Mouse (Mus musculus): ENCODE measurements around the gene Gm30083. TPM values are rescaled to one million over a fixed set of nuclear protein-coding genes. Genes with fewer than 3 reads are reported as not detected.

Gene Gm30083
- polyA plus RNA-seq, 1 experiment from 2014 or later: not detected

- Histone ChIP-seq H3K36me3 (ENCODE audit: control insufficient read depth, insufficient read depth, low read length) (no peaks in the 10 kb centered on the region), H3K9ac (replicated peaks; ENCODE audit: low read depth, low read length) (no peak overlapping the region), H3K9me3 (ENCODE audit: control insufficient read depth, low read length) (no peaks in the 10 kb centered on the region), H3K27me3 (ENCODE audit: control insufficient read depth, insufficient read depth, low read length) (0 out of 2 replicates have a peak, but pooled peaks cover 3% of the 10 kb centered on the region), H3K4me2 (ENCODE audit: low read depth, low read length) (no peak overlapping the region), H3K4me3 (ENCODE audit: low read depth, low read length) (no peak overlapping the region), H3K4me1 (ENCODE audit: control insufficient read depth, insufficient read depth, low read length) (no peaks in the 10 kb centered on the region), H3K27ac (ENCODE audit: low read depth, low read length) (no peak overlapping the region)
- no peak for ATAC-seq (ENCODE audit: low read depth)
- WGBS: 45% methylated on average over 7 of the region's 7 CpGs
Observed at GRCm38 (mm10) chr14:33977748-33978147, 37.2 kb downstream of the Gm30083 start.

- H3K27me3 ChIP-seq (ENCODE audit: control insufficient read depth, insufficient read depth, low read length): 0 out of 2 replicates have a peak, but pooled peaks cover 3% of the 10 kb centered on the region
- H3K27ac ChIP-seq (ENCODE audit: low read depth, low read length): no peak overlapping the region
- H3K4me2 ChIP-seq (ENCODE audit: low read depth, low read length): no peak overlapping the region
- no peak overlapping the region for H3K4me3 ChIP-seq (ENCODE audit: low read depth, low read length)
- H3K9me3 ChIP-seq (ENCODE audit: control insufficient read depth, low read length): no peaks in the 10 kb centered on the region
- no peaks in the 10 kb centered on the region for H3K4me1 ChIP-seq (ENCODE audit: control insufficient read depth, insufficient read depth, low read length)
- H3K36me3 ChIP-seq (ENCODE audit: control insufficient read depth, insufficient read depth, low read length): no peaks in the 10 kb centered on the region
- WGBS: 48% methylated on average over 5 of the region's 5 CpGs
- no peak for ATAC-seq (ENCODE audit: low read depth)
- no peak overlapping the region for H3K9ac ChIP-seq (replicated peaks; ENCODE audit: low read depth, low read length)
Observed at GRCm38 (mm10) chr14:33974752-33975151, 40.2 kb downstream of the Gm30083 start.

- ATAC-seq (ENCODE audit: low read depth): no peak
- 57% methylated on average over 7 of the region's 7 CpGs for WGBS
- no peaks in the 10 kb centered on the region for H3K9me3 ChIP-seq (ENCODE audit: control insufficient read depth, low read length)
- H3K27me3 ChIP-seq (ENCODE audit: control insufficient read depth, insufficient read depth, low read length): no peaks in the 10 kb centered on the region
- no peaks in the 10 kb centered on the region for H3K36me3 ChIP-seq (ENCODE audit: control insufficient read depth, insufficient read depth, low read length)
- no peak overlapping the region for H3K4me3 ChIP-seq (ENCODE audit: low read depth, low read length)
- no peak overlapping the region for H3K27ac ChIP-seq (ENCODE audit: low read depth, low read length)
- no peak overlapping the region for H3K4me2 ChIP-seq (ENCODE audit: low read depth, low read length)
- H3K9ac ChIP-seq (replicated peaks; ENCODE audit: low read depth, low read length): no peak overlapping the region
- no peaks in the 10 kb centered on the region for H3K4me1 ChIP-seq (ENCODE audit: control insufficient read depth, insufficient read depth, low read length)
Observed at GRCm38 (mm10) chr14:33972679-33973078, 42.3 kb downstream of the Gm30083 start.

- Histone ChIP-seq H3K27ac (ENCODE audit: low read depth, low read length) (no peak overlapping the region), H3K4me1 (ENCODE audit: control insufficient read depth, insufficient read depth, low read length) (no peaks in the 10 kb centered on the region), H3K9ac (replicated peaks; ENCODE audit: low read depth, low read length) (no peak overlapping the region), H3K4me2 (ENCODE audit: low read depth, low read length) (no peak overlapping the region), H3K36me3 (ENCODE audit: control insufficient read depth, insufficient read depth, low read length) (no peaks in the 10 kb centered on the region), H3K4me3 (ENCODE audit: low read depth, low read length) (no peak overlapping the region), H3K9me3 (ENCODE audit: control insufficient read depth, low read length) (no peaks in the 10 kb centered on the region), H3K27me3 (ENCODE audit: control insufficient read depth, insufficient read depth, low read length) (no peaks in the 10 kb centered on the region)
- ATAC-seq (ENCODE audit: low read depth): no peak
- 73% methylated on average over 7 of the region's 7 CpGs for WGBS
Observed at GRCm38 (mm10) chr14:33965675-33966074, 49.3 kb downstream of the Gm30083 start.

- no peak overlapping the region for H3K4me2 ChIP-seq (ENCODE audit: low read depth, low read length)
- H3K27me3 ChIP-seq (ENCODE audit: control insufficient read depth, insufficient read depth, low read length): no peaks in the 10 kb centered on the region
- WGBS: 20% methylated on average over 9 of the region's 9 CpGs
- H3K4me3 ChIP-seq (ENCODE audit: low read depth, low read length): no peak overlapping the region
- H3K9me3 ChIP-seq (ENCODE audit: control insufficient read depth, low read length): no peaks in the 10 kb centered on the region
- no peak overlapping the region for H3K27ac ChIP-seq (ENCODE audit: low read depth, low read length)
- H3K36me3 ChIP-seq (ENCODE audit: control insufficient read depth, insufficient read depth, low read length): no peaks in the 10 kb centered on the region
- H3K9ac ChIP-seq (replicated peaks; ENCODE audit: low read depth, low read length): no peak overlapping the region
- no peak for ATAC-seq (ENCODE audit: low read depth)
- no peaks in the 10 kb centered on the region for H3K4me1 ChIP-seq (ENCODE audit: control insufficient read depth, insufficient read depth, low read length)
Observed at GRCm38 (mm10) chr14:33959341-33959740, 55.6 kb downstream of the Gm30083 start.

- 69% methylated on average over 3 of the region's 3 CpGs for WGBS
- Histone ChIP-seq H3K4me2 (ENCODE audit: low read depth, low read length) (no peak overlapping the region), H3K9ac (replicated peaks; ENCODE audit: low read depth, low read length) (no peak overlapping the region), H3K4me3 (ENCODE audit: low read depth, low read length) (no peak overlapping the region), H3K27me3 (ENCODE audit: control insufficient read depth, insufficient read depth, low read length) (no peaks in the 10 kb centered on the region), H3K4me1 (ENCODE audit: control insufficient read depth, insufficient read depth, low read length) (no peaks in the 10 kb centered on the region), H3K9me3 (ENCODE audit: control insufficient read depth, low read length) (no peaks in the 10 kb centered on the region), H3K36me3 (ENCODE audit: control insufficient read depth, insufficient read depth, low read length) (no peaks in the 10 kb centered on the region), H3K27ac (ENCODE audit: low read depth, low read length) (no peak overlapping the region)
- ATAC-seq (ENCODE audit: low read depth): no peak
Observed at GRCm38 (mm10) chr14:33958841-33959240, 56.1 kb downstream of the Gm30083 start.

- Histone ChIP-seq H3K27ac (ENCODE audit: low read depth, low read length) (no peak overlapping the region), H3K4me1 (ENCODE audit: control insufficient read depth, insufficient read depth, low read length) (no peaks in the 10 kb centered on the region), H3K9ac (replicated peaks; ENCODE audit: low read depth, low read length) (no peak overlapping the region), H3K9me3 (ENCODE audit: control insufficient read depth, low read length) (no peaks in the 10 kb centered on the region), H3K4me2 (ENCODE audit: low read depth, low read length) (no peak overlapping the region), H3K36me3 (ENCODE audit: control insufficient read depth, insufficient read depth, low read length) (no peaks in the 10 kb centered on the region), H3K4me3 (ENCODE audit: low read depth, low read length) (no peak overlapping the region), H3K27me3 (ENCODE audit: control insufficient read depth, insufficient read depth, low read length) (no peaks in the 10 kb centered on the region)
- 95% methylated on average over 4 of the region's 4 CpGs for WGBS
- ATAC-seq (ENCODE audit: low read depth): no peak
Observed at GRCm38 (mm10) chr14:33958186-33958585, 56.8 kb downstream of the Gm30083 start.

- WGBS: 84% methylated on average over 13 of the region's 13 CpGs
- ATAC-seq (ENCODE audit: low read depth): no peak
Observed at GRCm38 (mm10) chr14:33956055-33956454, 58.9 kb downstream of the Gm30083 start.

GRCm38 (mm10) chr14:33953761-33954160 is 61.2 kb downstream of the Gm30083 start, which contains the start of gene Rbp3:
Rbp3 (plus strand) TSS chr14:33954003.
- H3K27me3 ChIP-seq (ENCODE audit: control insufficient read depth, insufficient read depth, low read length): no peaks in the 10 kb centered on the region
- H3K4me2 ChIP-seq (ENCODE audit: low read depth, low read length): no peak within 1 kb of the TSS
- no peaks in the 10 kb centered on the region for H3K36me3 ChIP-seq (ENCODE audit: control insufficient read depth, insufficient read depth, low read length)
- no peak within 1 kb of the TSS for H3K27ac ChIP-seq (ENCODE audit: low read depth, low read length)
- no peak within 1 kb of the TSS for H3K9ac ChIP-seq (replicated peaks; ENCODE audit: low read depth, low read length)
- H3K4me1 ChIP-seq (ENCODE audit: control insufficient read depth, insufficient read depth, low read length): no peaks in the 10 kb centered on the region
- no peak for ATAC-seq (ENCODE audit: low read depth)
- no peaks in the 10 kb centered on the region for H3K9me3 ChIP-seq (ENCODE audit: control insufficient read depth, low read length)
- WGBS: 93% methylated on average over 5 of the region's 5 CpGs
- no peak within 1 kb of the TSS for H3K4me3 ChIP-seq (ENCODE audit: low read depth, low read length)

More at GRCm38 (mm10) chr14:33956055-33956454, 58.9 kb downstream of the Gm30083 start:
- H3K4me1 ChIP-seq (ENCODE audit: control insufficient read depth, insufficient read depth, low read length): no peaks in the 10 kb centered on the region
- no peaks in the 10 kb centered on the region for H3K9me3 ChIP-seq (ENCODE audit: control insufficient read depth, low read length)
- no peak overlapping the region for H3K4me3 ChIP-seq (ENCODE audit: low read depth, low read length)
- H3K36me3 ChIP-seq (ENCODE audit: control insufficient read depth, insufficient read depth, low read length): no peaks in the 10 kb centered on the region
- no peak overlapping the region for H3K4me2 ChIP-seq (ENCODE audit: low read depth, low read length)
- no peak overlapping the region for H3K9ac ChIP-seq (replicated peaks; ENCODE audit: low read depth, low read length)
- H3K27me3 ChIP-seq (ENCODE audit: control insufficient read depth, insufficient read depth, low read length): no peaks in the 10 kb centered on the region
- no peak overlapping the region for H3K27ac ChIP-seq (ENCODE audit: low read depth, low read length)
